Mouse (Mus musculus) lung, adult 2 months (tissue): ENCODE data around the gene Brwd1.
"Not testable (repeated sequence)": the region's sequence is repeated elsewhere in the genome, so short reads cannot be mapped to it uniquely, and the experiment has no call there.

ENCODE experiments used
- CTCF ChIP-seq: fragments of 200-500 bp; IDR thresholded peaks from 2 replicates; pipeline ENCODE4 v1.5.1; 2011; ENCODE audit warnings: mild to moderate bottlenecking, low read length, control low read depth; ENCODE audit not compliant: insufficient read depth
- POLR2A ChIP-seq: fragments of 200-500 bp; IDR thresholded peaks from 2 replicates; pipeline ENCODE4 v1.6.1; 2011; ENCODE audit warnings: low read depth, mild to moderate bottlenecking, control low read depth, low read length, borderline replicate concordance; ENCODE audit errors: extremely low read depth

- TF ChIP-seq POLR2A, CTCF: not testable (repeated sequence)
These were observed 121.6 kb downstream of the Brwd1 start for GRCm38 (mm10) chr16:95960689-95961088.
